ENCODE assay signal across 9 mouse cellular contexts in the genomic region with DNA sequence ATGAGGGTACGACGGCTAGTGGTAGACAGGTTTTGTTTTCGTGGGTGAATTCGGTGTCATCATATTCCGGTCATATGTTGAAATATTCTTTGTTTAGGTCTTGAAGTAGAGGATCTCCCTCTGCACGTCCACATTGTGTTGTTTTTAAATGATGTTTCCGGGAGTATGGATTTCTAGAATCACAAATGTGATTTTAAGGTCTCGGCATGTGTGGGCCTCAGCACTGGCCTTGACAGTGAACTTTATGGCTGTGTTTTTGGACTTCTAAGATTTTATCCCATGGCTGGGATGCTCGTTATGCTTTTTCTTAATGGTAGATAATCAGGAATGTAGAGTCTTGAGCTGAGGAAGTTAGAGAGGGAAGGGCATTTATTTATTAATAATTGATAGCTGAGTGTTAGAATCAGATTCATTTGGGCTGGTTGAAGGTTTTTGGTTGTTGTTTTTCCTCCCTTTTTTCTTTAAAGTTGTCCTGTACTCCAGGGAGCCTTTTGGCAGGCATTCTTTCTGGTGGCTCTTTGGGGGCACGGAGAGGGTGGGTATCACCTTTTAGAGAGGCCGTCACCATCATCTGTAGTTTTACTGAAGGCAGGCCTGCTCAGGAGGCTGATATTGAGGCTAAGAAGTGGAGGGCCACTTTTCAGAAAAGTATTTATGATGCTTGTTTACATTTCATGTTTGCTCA.
DNase-seq lines count a peak whose midpoint lies in the region; ATAC-seq and TF ChIP-seq lines count a peak whose summit lies in the region.
"Had no signal": no experiment of that assay in that cellular context is flagged by ENCODE, and none has a peak within 500 bp of the region (broad histone marks: within the 10 kb centered on the region; RNA-seq: fewer than 3 reads in every experiment).

No protein-coding gene starts in this region.

- ATAC-seq in hindbrain, embryonic 12.5 days (ENCODE audit: low FRiP score) = no peak
- no peak for ATAC-seq in midbrain, embryonic 11.5 days (ENCODE audit: low FRiP score)
- no peak for ATAC-seq in activated CD4-positive, CD25-positive, alpha-beta regulatory T cell, adult 4 months

- intact Hi-C loops in gastrocnemius, postnatal 36 days (cut with DNase I) = loop anchor here (10.0 kb wide), 1 partner anchor 201 kb away; no protein-coding TSS in a partner anchor

- no peaks in the 10 kb centered on the region for H3K36me3 ChIP-seq in kidney, adult 2 months (ENCODE audit: control insufficient read depth, insufficient read depth, low read length)
- no peaks in the 10 kb centered on the region for H3K36me3 ChIP-seq in hindbrain, embryonic 12.5 days
- H3K36me3 ChIP-seq in midbrain, embryonic 11.5 days (ENCODE audit: control insufficient read depth, insufficient read depth, low read length) = no peaks in the 10 kb centered on the region

- TF ChIP-seq CTCF in kidney, adult 2 months (conservative IDR thresholded peaks at IDR 0.05; ENCODE audit: insufficient read depth, insufficient read length, low read depth, low read length) = no peak
- no peak for TF ChIP-seq CTCF in bone marrow macrophage, adult 2 months (IDR thresholded peaks at IDR 0.05; ENCODE audit: low read depth, low read length)

- WGBS in kidney, adult 2 months = 14% methylated on average over 11 of the region's 11 CpGs
- 9% methylated on average over 11 of the region's 11 CpGs for WGBS in hindbrain, embryonic 12.5 days
- 11% methylated on average over 11 of the region's 11 CpGs for WGBS in midbrain, embryonic 11.5 days

- peak overlapping the region; percentile 94 for H3K9ac ChIP-seq in hindbrain, embryonic 12.5 days
- H3K9ac ChIP-seq in midbrain, embryonic 11.5 days (ENCODE audit: low read length) = peak overlapping the region; percentile 92

- H3K4me2 ChIP-seq in hindbrain, embryonic 12.5 days (replicated peaks) = peak overlapping the region; percentile 84
- peak overlapping the region; percentile 60 for H3K4me2 ChIP-seq in midbrain, embryonic 11.5 days

- H3K9me3 ChIP-seq in hindbrain, embryonic 12.5 days (replicated peaks) = no peaks in the 10 kb centered on the region
- no peaks in the 10 kb centered on the region for H3K9me3 ChIP-seq in midbrain, embryonic 11.5 days (ENCODE audit: control insufficient read depth, low read length)

- H3K4me1 ChIP-seq in kidney, adult 2 months (ENCODE audit: control insufficient read depth, insufficient read depth, low read length) = peaks cover 9% of the 10 kb centered on the region
- peaks cover 9% of the 10 kb centered on the region for H3K4me1 ChIP-seq in bone marrow macrophage, adult 2 months (ENCODE audit: control insufficient read depth, insufficient read depth, low read length)
- H3K4me1 ChIP-seq in hindbrain, embryonic 12.5 days = peaks cover 37% of the 10 kb centered on the region
- H3K4me1 ChIP-seq in midbrain, embryonic 11.5 days (ENCODE audit: control insufficient read depth, insufficient read depth, low read length) = peaks cover 27% of the 10 kb centered on the region

- no peaks in the 10 kb centered on the region for H3K27me3 ChIP-seq in kidney, adult 2 months (replicated peaks; ENCODE audit: control insufficient read depth, insufficient read depth, low read length)
- H3K27me3 ChIP-seq in hindbrain, embryonic 12.5 days = no peaks in the 10 kb centered on the region
- no peaks in the 10 kb centered on the region for H3K27me3 ChIP-seq in midbrain, embryonic 11.5 days (ENCODE audit: control insufficient read depth, insufficient read depth, low read length)
- H3K27me3 ChIP-seq: Patski had no signal

- peak overlapping the region; percentile 91 for H3K27ac ChIP-seq in kidney, adult 2 months (ENCODE audit: insufficient read depth, low read depth, low read length)
- H3K27ac ChIP-seq in bone marrow macrophage, adult 2 months (ENCODE audit: insufficient read depth, low read depth, low read length) = peak overlapping the region; percentile 82
- peak overlapping the region; percentile 100 for H3K27ac ChIP-seq in hindbrain, embryonic 12.5 days
- H3K27ac ChIP-seq in midbrain, embryonic 11.5 days (ENCODE audit: low read depth, low read length) = peak overlapping the region; percentile 96

- TF ChIP-seq POLR2A in kidney, adult 2 months (IDR thresholded peaks at IDR 0.05; ENCODE audit: low read depth, low read length) = no peak
- TF ChIP-seq POLR2A in bone marrow macrophage, adult 2 months (IDR thresholded peaks at IDR 0.05; ENCODE audit: borderline replicate concordance, low read depth, low read length) = no peak

- DNase-seq in kidney, adult 2 months = no peak
- DNase-seq in kidney, postnatal 10 days = no peak
- peak; percentile 89 for DNase-seq in midbrain, embryonic 11.5 days (ENCODE audit: low spot score, missing footprints)
- no peak for DNase-seq in urinary bladder, postnatal 25 days (ENCODE audit: low spot score)
- no peak for DNase-seq in gastrocnemius, postnatal 36 days

- peak overlapping the region; percentile 100 for H3K4me3 ChIP-seq in kidney, adult 2 months (ENCODE audit: insufficient read depth, low read depth, low read length)
- peak overlapping the region; percentile 77 for H3K4me3 ChIP-seq in bone marrow macrophage, adult 2 months (ENCODE audit: insufficient read depth, low read length)
- H3K4me3 ChIP-seq in hindbrain, embryonic 12.5 days = peak overlapping the region; percentile 76
- H3K4me3 ChIP-seq in midbrain, embryonic 11.5 days (ENCODE audit: low read depth, low read length) = peak overlapping the region; percentile 64
